Mouse (Mus musculus) cortical plate, adult 2 months (tissue): Measurements from ENCODE around the gene Ptprd. TPM values are rescaled to one million over a fixed set of nuclear protein-coding genes. Genes with fewer than 3 reads are reported as not detected.

ENCODE experiments used
- H3K27ac ChIP-seq: fragments of 200-500 bp; 2 replicates; pipeline ENCODE4 v1.5.1; 2012; ENCODE audit warnings: low read length, control low read depth, inconsistent platforms; ENCODE audit not compliant: insufficient read depth
- H3K4me1 ChIP-seq: fragments of 200-500 bp; 2 replicates; pipeline ENCODE4 v1.6.1; 2011; ENCODE audit warnings: low read length; ENCODE audit not compliant: control insufficient read depth, insufficient read depth
- H3K4me3 ChIP-seq: fragments of 200-500 bp; 2 replicates; pipeline ENCODE4 v1.5.1; 2011; ENCODE audit warnings: mild to moderate bottlenecking, low read length, control low read depth; ENCODE audit not compliant: insufficient read depth
- CTCF ChIP-seq: fragments of 200-500 bp; IDR thresholded peaks from 2 replicates; pipeline ENCODE4 v1.5.1; 2011; ENCODE audit warnings: mild to moderate bottlenecking, control low read depth, low read length; ENCODE audit not compliant: insufficient read depth; ENCODE audit errors: extremely low read depth
- POLR2A ChIP-seq: fragments of 200-500 bp; IDR thresholded peaks from 2 replicates; pipeline ENCODE4 v1.6.1; 2011; ENCODE audit warnings: mild to moderate bottlenecking, low read length, control low read depth; ENCODE audit not compliant: insufficient read depth; ENCODE audit errors: extremely low read depth
- polyA plus RNA-seq: library from polyadenylated mRNA; depleted of rRNA; stranded (reverse); fragments of >200 nt; gene quantifications from 2 replicates; pipeline ENCODE4 v1.2.3, GENCODE M21; 2012

The Ptprd gene
- polyA plus RNA-seq, 1 experiment: 152 TPM

GRCm38 (mm10) chr4:77155561-77155960 is 1056.2 kb downstream of the Ptprd start:
- TF ChIP-seq POLR2A (no peak), CTCF (no peak)
- Histone ChIP-seq H3K4me1 (peaks cover 1% of the 10 kb centered on the region; the same call in 1 of the 2 replicates), H3K27ac (no peak overlapping the region), H3K4me3 (no peak overlapping the region)

GRCm38 (mm10) chr4:77155037-77155436 is 1056.7 kb downstream of the Ptprd start:
- no peak for TF ChIP-seq POLR2A
- no peak for TF ChIP-seq CTCF
- no peak overlapping the region for H3K4me3 ChIP-seq
- H3K4me1 ChIP-seq: peaks cover 1% of the 10 kb centered on the region; the same call in 1 of the 2 replicates
- no peak overlapping the region for H3K27ac ChIP-seq

GRCm38 (mm10) chr4:77124852-77125251 is 1086.9 kb downstream of the Ptprd start:
- Histone ChIP-seq H3K4me3 (no peak overlapping the region), H3K4me1 (no peaks in the 10 kb centered on the region), H3K27ac (no peak overlapping the region)
- TF ChIP-seq POLR2A (no peak), CTCF (no peak)

GRCm38 (mm10) chr4:77110894-77111293 is 1100.9 kb downstream of the Ptprd start:
- no peak for TF ChIP-seq POLR2A
- no peak for TF ChIP-seq CTCF
- Histone ChIP-seq H3K4me3 (no peak overlapping the region), H3K4me1 (no peaks in the 10 kb centered on the region), H3K27ac (no peak overlapping the region)

GRCm38 (mm10) chr4:77107291-77107690 is 1104.5 kb downstream of the Ptprd start:
- TF ChIP-seq POLR2A (no peak), CTCF (no peak)

GRCm38 (mm10) chr4:77083165-77083564 is 1128.6 kb downstream of the Ptprd start:
- Histone ChIP-seq H3K27ac (no peak overlapping the region), H3K4me3 (no peak overlapping the region), H3K4me1 (no peaks in the 10 kb centered on the region)
- TF ChIP-seq POLR2A (no peak), CTCF (peak; percentile 63)

More at GRCm38 (mm10) chr4:77107291-77107690, 1104.5 kb downstream of the Ptprd start:
- H3K4me3 ChIP-seq: no peak overlapping the region
- H3K4me1 ChIP-seq: no peaks in the 10 kb centered on the region
- no peak overlapping the region for H3K27ac ChIP-seq

- Histone ChIP-seq H3K4me3 (no peak overlapping the region), H3K4me1 (no peaks in the 10 kb centered on the region), H3K27ac (no peak overlapping the region)
- no peak for TF ChIP-seq POLR2A
- TF ChIP-seq CTCF: no peak
Measured at GRCm38 (mm10) chr4:77077607-77078006, 1134.2 kb downstream of the Ptprd start.

GRCm38 (mm10) chr4:77050536-77051207 is 1161.1 kb downstream of the Ptprd start:
- H3K4me1 ChIP-seq: no peaks in the 10 kb centered on the region; the same call in 1 of the 2 replicates
- TF ChIP-seq POLR2A (no peak), CTCF (no peak)
- no peak overlapping the region; the same call in 1 of the 2 replicates for H3K27ac ChIP-seq
- no peak overlapping the region for H3K4me3 ChIP-seq

GRCm38 (mm10) chr4:77004483-77004882 is 1207.3 kb downstream of the Ptprd start:
- TF ChIP-seq CTCF (no peak), POLR2A (no peak)
- Histone ChIP-seq H3K4me3 (no peak overlapping the region), H3K4me1 (no peaks in the 10 kb centered on the region), H3K27ac (no peak overlapping the region)

- no peak overlapping the region for H3K27ac ChIP-seq
- no peak for TF ChIP-seq POLR2A
- no peak overlapping the region for H3K4me3 ChIP-seq
- no peaks in the 10 kb centered on the region for H3K4me1 ChIP-seq
Measured at GRCm38 (mm10) chr4:76996172-76996571, 1215.6 kb downstream of the Ptprd start.

GRCm38 (mm10) chr4:76989961-76990360 is 1221.8 kb downstream of the Ptprd start:
- Histone ChIP-seq H3K4me3 (no peak overlapping the region), H3K4me1 (no peaks in the 10 kb centered on the region), H3K27ac (no peak overlapping the region)
- no peak for TF ChIP-seq POLR2A
